Mouse (Mus musculus) erythroblast, embryonic 14.5 days (primary cell): Measurements from ENCODE around the gene Trpc4ap.

ENCODE experiments used
- GATA1 ChIP-seq: IDR thresholded peaks from 2 replicates; pipeline ENCODE4 v1.6.1; 2012; ENCODE audit warnings: low read length, inconsistent platforms, mixed read lengths
- TAL1 ChIP-seq: IDR thresholded peaks from 3 replicates; pipeline ENCODE4 v1.6.1; 2012; ENCODE audit warnings: low read length, inconsistent platforms, mixed read lengths

DNA sequence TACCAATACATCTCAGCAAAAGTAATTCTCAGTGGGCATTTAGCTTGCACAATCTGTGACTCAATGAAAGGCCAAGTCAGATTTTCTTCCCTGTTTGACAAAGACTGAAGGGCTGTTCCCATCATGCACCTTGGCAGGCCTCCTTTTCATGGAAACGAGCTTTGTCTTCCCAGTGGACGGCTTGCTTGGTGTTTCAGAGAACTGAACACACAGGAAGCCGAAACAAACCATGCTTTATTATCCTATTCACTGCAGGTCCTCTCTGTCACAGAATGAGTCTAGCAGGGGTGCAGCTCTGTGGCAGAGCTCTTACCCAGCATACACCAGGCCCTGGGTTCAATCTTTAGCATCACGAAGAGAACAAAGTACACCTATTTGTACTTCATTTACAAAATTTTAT is 11.4 kb upstream of the Trpc4ap start:
- TF ChIP-seq TAL1 (no peak), GATA1 (no peak)
